Mouse (Mus musculus) cerebellum, adult 11-12 months (tissue): ENCODE data around the gene Pmm2.

ENCODE experiments used
- DNase-seq: peaks from one replicate; pipeline ENCODE4 v3.0.0; 2022

Gene Pmm2

DNA sequence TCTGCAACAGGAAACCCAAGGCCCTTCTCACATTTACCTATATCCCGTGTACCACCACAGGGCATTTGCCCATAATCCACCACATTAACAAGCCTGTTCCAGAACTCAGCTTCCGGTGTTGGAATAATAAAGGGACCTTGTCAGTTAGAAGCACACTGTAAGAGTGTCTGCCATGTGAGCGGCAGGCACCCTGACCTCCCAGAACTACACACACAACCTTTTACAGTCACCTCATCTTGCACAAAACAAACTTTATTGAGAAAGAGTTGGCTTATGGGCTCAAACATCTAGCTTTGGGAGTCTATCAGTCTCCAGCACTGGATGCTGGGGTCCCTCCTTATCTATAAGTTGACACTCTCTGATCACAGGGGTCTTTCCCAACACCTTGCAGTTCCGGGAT lies 20.9 kb downstream of the Pmm2 start:
- no peak for DNase-seq

DNA sequence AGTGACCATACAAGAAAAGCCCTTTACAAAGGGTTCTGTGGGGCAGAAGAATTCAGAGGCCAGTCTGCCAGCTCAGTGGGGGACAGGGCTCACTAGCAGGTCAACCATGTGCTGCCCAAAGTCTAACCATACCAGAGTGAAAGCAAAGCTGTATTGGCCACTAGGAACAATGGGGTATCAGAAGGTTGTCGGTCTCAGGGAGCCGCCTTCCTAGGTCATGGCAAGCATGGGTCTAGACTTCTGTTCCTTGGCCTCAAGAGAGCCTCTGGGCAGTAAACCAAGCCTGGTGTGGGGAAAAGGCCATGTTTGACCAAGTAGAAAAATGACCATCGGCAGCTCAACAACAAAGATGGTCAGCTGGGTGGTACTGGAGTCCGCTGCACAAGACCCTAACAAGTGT lies 21.3 kb downstream of the Pmm2 start:
- no peak for DNase-seq

GRCm38 (mm10) chr16:8663022-8663421 lies 25.5 kb downstream of the Pmm2 start:
- no peak for DNase-seq

GRCm38 (mm10) chr16:8663606-8664539 lies 26.4 kb downstream of the Pmm2 start:
- DNase-seq = no peak

GRCm38 (mm10) chr16:8665367-8665766 lies 27.9 kb downstream of the Pmm2 start:
- no peak for DNase-seq

- DNase-seq = no peak
Observed at GRCm38 (mm10) chr16:8666452-8666851, 29.0 kb downstream of the Pmm2 start.

- no peak for DNase-seq
Observed at GRCm38 (mm10) chr16:8667261-8667660, 29.8 kb downstream of the Pmm2 start.

- DNase-seq = no peak
Observed at GRCm38 (mm10) chr16:8667814-8668213, 30.3 kb downstream of the Pmm2 start.

DNA sequence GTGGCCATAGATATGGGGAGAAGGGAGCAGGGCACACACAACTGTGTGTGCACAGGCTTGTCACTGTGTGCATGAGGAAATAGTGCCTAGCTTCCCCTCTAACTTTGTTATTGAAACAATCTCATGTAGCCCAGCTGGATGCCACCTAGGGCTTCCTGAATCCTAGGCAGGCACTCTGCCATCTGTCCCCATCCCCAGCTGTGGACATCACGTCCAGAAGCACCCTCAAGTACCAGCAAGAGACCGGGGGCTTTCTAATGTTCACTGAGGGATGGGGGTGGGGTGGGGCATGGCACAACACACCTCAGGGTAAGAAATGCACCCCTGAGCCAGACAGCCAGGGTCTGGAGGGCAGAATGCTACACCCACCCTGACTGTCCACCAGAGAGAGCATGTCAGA lies 30.9 kb downstream of the Pmm2 start:
- DNase-seq = no peak

DNA sequence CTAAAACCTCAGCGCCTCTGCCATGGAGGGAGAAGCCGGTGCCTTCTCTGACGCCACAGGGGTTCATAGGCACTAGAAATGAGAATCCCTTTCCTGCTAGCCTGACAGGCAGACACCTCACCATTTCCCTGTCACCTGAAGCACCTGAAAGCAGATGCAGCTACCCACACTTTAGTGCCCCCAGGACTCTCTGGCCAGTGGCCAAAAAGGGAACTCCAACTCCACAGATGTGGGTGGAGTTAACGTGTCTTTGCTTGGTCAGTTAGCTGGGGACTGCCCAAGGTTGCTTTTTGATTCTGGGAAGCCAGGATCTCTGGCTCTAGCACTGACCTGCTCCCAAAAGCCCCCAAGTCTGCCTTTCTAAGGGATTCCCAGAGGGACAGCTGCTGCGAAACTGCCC lies 32.0 kb downstream of the Pmm2 start:
- no peak for DNase-seq

- no peak for DNase-seq
Observed at GRCm38 (mm10) chr16:8670041-8671035, 32.9 kb downstream of the Pmm2 start.

DNA sequence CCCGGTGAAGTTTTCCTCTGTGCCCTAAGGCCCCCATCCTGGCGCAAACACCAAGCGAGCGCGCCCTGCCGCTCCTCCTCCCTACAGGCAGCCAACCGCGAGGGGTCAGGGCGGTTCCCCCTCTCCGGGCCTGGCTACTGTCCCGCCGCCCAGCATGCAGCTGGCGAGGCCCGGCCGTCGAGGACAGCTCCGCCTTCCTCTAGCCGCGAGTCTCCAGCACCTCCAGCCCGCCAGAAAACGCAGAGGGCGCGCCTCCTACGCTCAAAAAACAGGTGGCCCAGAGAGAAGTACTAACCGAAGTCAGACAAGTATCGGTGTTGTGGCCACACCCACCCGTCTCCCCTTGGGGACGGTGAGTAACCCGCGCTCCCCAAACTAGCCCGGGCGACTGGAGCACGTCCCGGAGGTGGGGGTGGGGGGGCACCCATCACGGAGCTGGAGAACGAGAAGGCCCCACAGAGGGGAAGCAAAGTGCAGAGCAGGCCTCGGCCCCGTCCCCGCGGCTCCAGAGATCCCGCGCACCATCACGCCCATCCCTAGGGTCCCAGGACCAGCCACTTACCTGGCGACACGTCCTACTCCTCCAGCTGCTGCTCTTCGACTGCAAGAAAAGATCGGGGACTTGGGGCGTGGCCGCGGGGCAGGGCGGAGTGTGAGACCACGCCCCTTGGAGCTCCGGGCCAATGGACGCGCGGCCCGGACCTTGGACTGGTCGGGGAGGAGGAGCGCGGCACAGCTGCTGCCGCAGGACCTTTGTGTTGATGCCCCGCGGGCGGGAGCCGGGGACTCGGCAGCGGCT lies 34.3 kb downstream of the Pmm2 start, which contains the start of gene Carhsp1:
Carhsp1 (minus strand) TSS at position 605 of the 799 bp plus-strand sequence.
- DNase-seq = peak; percentile 59

GRCm38 (mm10) chr16:8672350-8672687 lies 34.8 kb downstream of the Pmm2 start:
- no peak for DNase-seq

DNA sequence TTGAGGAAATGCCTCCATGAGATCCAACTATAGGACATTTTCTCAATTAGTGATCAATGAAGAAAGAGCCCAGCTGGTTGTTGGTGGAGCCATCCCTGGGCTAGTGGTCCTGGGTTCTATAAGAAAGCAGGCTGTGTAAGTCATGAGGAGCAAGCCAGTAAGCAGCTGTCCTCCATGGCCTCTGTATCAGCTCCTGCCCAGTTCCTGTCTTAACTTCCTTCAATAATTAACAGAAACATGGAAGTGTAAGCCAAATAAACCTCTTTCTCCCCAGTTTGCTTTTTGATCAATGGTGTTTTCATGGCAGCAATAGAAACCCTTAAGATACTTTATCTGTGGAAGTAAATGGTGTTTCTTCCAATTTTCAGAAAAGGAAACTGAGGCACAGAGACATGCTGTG lies 35.3 kb downstream of the Pmm2 start:
- no peak for DNase-seq

GRCm38 (mm10) chr16:8673343-8673742 lies 35.9 kb downstream of the Pmm2 start:
- no peak for DNase-seq

DNA sequence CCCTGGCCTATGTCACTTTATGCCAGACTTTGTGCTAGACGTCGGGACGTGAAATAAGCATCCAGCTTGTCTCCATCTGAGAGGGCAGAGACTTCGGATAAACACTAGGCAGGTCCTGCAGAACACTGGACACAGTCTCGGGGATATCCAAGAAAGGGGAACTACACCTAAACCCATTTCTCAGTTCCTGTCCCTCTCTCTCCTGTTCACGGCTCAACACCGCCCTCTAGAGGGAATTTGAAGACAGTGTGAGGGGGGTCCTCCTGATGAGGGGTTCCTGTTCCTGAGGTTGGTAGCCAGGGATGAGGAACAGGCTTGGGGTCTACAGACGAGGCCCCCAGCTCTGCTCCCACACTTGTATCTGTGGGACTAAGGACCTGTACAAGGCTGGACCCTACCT lies 36.7 kb downstream of the Pmm2 start:
- DNase-seq = no peak

GRCm38 (mm10) chr16:8675559-8675958 lies 38.1 kb downstream of the Pmm2 start:
- DNase-seq = no peak

DNA sequence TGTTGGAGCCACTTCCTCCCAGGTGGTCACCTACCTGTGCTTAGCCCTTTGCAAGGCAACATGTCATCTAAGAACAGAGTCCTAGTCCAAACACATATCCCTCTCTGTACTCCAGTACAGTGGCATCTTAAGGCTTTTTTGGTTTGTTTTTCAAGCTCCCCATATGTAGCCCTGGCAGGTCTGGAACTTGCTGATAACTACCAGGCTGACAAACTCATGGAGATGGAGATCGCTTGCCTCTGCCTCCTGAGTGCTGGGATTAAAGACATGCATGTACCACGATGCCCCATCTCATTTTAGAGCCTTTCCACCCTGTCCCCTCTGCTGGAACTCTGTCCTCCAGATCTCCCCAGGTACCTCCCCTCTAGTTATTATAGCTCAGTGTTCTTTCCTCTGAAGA lies 38.8 kb downstream of the Pmm2 start:
- DNase-seq = no peak

DNA sequence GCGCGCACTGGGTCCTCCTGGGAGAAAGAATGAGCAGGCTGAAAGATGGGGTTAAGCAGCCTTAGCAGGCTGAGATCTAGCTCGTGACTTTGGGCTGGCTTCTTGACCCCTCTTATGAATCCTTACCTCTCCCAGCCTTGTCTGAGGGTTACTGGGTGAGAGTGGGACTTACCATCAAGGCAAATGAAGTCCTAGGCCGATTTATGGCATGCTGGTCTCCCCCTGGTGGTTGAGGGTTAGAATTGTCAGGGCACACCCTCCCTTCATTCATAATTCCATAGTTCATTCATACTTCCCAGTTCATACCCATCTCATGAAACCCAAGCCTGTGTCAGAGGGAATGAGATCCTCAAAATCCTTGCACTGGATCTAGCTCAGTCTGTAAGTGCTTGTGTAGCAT lies 39.3 kb downstream of the Pmm2 start:
- DNase-seq = no peak

- no peak for DNase-seq
Observed at GRCm38 (mm10) chr16:8678035-8678434, 40.6 kb downstream of the Pmm2 start.

- DNase-seq = no peak
Observed at GRCm38 (mm10) chr16:8678676-8679075, 41.2 kb downstream of the Pmm2 start.

DNA sequence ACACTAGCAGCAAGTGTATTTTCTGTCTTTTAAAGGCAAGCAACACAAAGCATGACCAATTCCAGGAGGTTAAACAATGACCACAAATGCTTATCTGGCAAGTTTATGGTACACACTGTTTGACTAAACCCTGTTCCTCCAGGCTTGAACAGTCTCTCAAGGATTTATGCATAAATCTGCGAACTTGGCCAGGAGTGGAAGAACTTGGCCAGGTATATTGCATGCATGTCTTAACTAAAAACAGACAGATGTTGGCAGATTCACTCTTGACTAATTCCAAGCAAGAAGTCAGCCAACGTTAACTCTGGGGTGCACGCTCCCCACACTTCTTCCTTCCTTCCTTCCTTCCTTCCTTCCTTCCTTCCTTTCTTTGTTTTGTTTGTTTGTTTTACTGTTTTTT lies 42.3 kb downstream of the Pmm2 start:
- DNase-seq = no peak

- DNase-seq = no peak
Observed at GRCm38 (mm10) chr16:8680470-8680869, 43.0 kb downstream of the Pmm2 start, which contains the start of gene Gm5767. TSS of gene Gm5767 (plus strand) at chr16:8680770.
